Mouse (Mus musculus): ENCODE data around the gene Gm10644. TPM values are rescaled to one million over a fixed set of nuclear protein-coding genes. Genes with fewer than 3 reads are reported as not detected.

The Gm10644 gene
- polyA plus RNA-seq, 1 experiment: 0.56 TPM

- H3K4me1 ChIP-seq (ENCODE audit: control insufficient read depth, insufficient read depth, low read length): no peaks in the 10 kb centered on the region; the same call in 1 of the 2 replicates
- no peak for DNase-seq
- H3K27ac ChIP-seq (ENCODE audit: insufficient read depth, low read length): no peak overlapping the region
- no peak overlapping the region for H3K4me3 ChIP-seq (replicated peaks; ENCODE audit: insufficient read depth, low read depth, low read length)
- H3K27me3 ChIP-seq (ENCODE audit: control insufficient read depth, insufficient read depth, low read length): no peaks in the 10 kb centered on the region
- TF ChIP-seq POLR2A (IDR thresholded peaks at IDR 0.05; ENCODE audit: borderline replicate concordance, insufficient read depth, low read length): no peak
- TF ChIP-seq CTCF (IDR thresholded peaks at IDR 0.05; ENCODE audit: borderline replicate concordance, insufficient read depth, low read depth, low read length): no peak
- 87% methylated on average over 5 of the region's 5 CpGs for WGBS
Measured at GRCm38 (mm10) chr8:83924585-83924984, 30.4 kb downstream of the Gm10644 start.

- no peak overlapping the region for H3K27ac ChIP-seq (ENCODE audit: insufficient read depth, low read length)
- no peak for DNase-seq
- H3K4me1 ChIP-seq (ENCODE audit: control insufficient read depth, insufficient read depth, low read length): peaks cover 4% of the 10 kb centered on the region
- no peak overlapping the region for H3K4me3 ChIP-seq (replicated peaks; ENCODE audit: insufficient read depth, low read depth, low read length)
- no peaks in the 10 kb centered on the region for H3K27me3 ChIP-seq (ENCODE audit: control insufficient read depth, insufficient read depth, low read length)
- 89% methylated on average over 8 of the region's 8 CpGs for WGBS
- TF ChIP-seq POLR2A (IDR thresholded peaks at IDR 0.05; ENCODE audit: borderline replicate concordance, insufficient read depth, low read length) (no peak), CTCF (IDR thresholded peaks at IDR 0.05; ENCODE audit: borderline replicate concordance, insufficient read depth, low read depth, low read length) (no peak)
Measured at GRCm38 (mm10) chr8:83922727-83923126, 32.3 kb downstream of the Gm10644 start.

DNA sequence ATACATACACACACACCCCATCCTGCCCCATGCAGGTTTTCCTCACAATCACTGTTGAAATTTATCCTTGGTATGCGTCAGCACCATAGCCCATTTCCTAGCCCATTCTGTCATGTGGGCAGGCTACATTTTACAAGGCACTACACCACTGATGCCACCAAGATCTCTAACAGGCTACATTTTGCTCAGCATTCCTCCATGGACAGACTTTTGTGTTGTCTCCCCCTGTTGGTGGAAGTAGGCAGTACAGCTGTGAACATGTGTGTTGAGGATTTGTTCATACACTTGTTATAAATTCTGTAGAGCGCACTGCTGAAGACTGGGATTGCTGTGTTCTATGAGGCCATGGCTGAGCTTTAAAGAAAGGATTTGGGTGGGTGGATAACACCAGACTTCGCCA is 33.4 kb downstream of the Gm10644 start:
- WGBS: 56% methylated on average over 3 of the region's 3 CpGs
- TF ChIP-seq CTCF (IDR thresholded peaks at IDR 0.05; ENCODE audit: borderline replicate concordance, insufficient read depth, low read depth, low read length) (peak; percentile 76; the same call in 1 of the 2 replicates), POLR2A (IDR thresholded peaks at IDR 0.05; ENCODE audit: borderline replicate concordance, insufficient read depth, low read length) (no peak)
- peak; percentile 74 to 85 for DNase-seq
- Histone ChIP-seq H3K27ac (ENCODE audit: insufficient read depth, low read length) (no peak overlapping the region), H3K27me3 (ENCODE audit: control insufficient read depth, insufficient read depth, low read length) (no peaks in the 10 kb centered on the region), H3K4me3 (replicated peaks; ENCODE audit: insufficient read depth, low read depth, low read length) (no peak overlapping the region), H3K4me1 (ENCODE audit: control insufficient read depth, insufficient read depth, low read length) (peaks cover 14% of the 10 kb centered on the region)

DNA sequence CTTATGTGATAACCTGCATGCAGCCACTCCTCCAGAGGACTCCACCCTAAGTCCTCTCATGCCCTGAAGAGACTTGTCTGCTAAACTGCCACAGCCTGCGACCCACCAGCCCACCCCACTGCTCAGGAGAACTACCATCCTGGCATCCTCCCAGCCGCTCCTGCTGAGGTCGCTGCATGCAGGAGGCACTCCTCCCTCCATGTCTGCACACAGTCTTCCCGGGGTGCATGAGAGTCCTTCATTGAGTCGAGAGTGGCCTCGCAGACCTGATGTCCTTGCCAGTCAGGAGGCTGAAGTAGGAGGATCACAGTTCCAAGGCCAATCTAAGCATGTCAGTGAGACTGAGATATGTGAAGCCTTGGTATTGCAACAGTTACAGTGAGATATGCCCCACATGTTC is 37.4 kb downstream of the Gm10644 start:
- Histone ChIP-seq H3K4me3 (replicated peaks; ENCODE audit: insufficient read depth, low read depth, low read length) (no peak overlapping the region), H3K4me1 (ENCODE audit: control insufficient read depth, insufficient read depth, low read length) (peaks cover 50% of the 10 kb centered on the region), H3K27ac (ENCODE audit: insufficient read depth, low read length) (no peak overlapping the region), H3K27me3 (ENCODE audit: control insufficient read depth, insufficient read depth, low read length) (no peaks in the 10 kb centered on the region)
- no peak for TF ChIP-seq POLR2A (IDR thresholded peaks at IDR 0.05; ENCODE audit: borderline replicate concordance, insufficient read depth, low read length)
- 14% methylated on average over 6 of the region's 6 CpGs for WGBS
- peak in 1 of 2 experiments; percentile 35 for DNase-seq

DNA sequence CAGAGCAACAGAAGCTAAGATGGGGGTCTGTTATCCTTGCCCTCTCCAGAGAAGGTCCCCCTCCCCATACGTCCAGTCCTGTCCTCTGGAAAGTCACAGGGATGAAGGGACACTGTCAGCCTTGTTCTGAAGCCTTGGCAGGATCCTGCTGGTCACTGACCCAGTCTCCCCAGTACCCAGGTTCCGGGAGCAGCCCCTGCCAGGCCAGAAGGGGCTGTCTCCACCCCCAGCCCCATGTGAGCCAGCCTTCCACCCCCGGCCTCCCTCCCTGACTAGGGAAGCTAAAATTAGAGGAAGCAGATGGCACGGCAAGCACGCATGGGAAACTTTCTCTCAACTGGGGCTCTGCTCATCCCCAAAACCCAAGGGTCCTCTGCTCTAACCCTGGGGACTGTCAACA is 39.0 kb downstream of the Gm10644 start:
- 8% methylated on average over 5 of the region's 5 CpGs for WGBS
- peak; percentile 59 to 75 for DNase-seq
- Histone ChIP-seq H3K4me3 (replicated peaks; ENCODE audit: insufficient read depth, low read depth, low read length) (peak overlapping the region; percentile 58), H3K27me3 (ENCODE audit: control insufficient read depth, insufficient read depth, low read length) (no peaks in the 10 kb centered on the region), H3K4me1 (ENCODE audit: control insufficient read depth, insufficient read depth, low read length) (peaks cover 56% of the 10 kb centered on the region), H3K27ac (ENCODE audit: insufficient read depth, low read length) (peak overlapping the region; percentile 97)
- no peak for TF ChIP-seq CTCF (IDR thresholded peaks at IDR 0.05; ENCODE audit: borderline replicate concordance, insufficient read depth, low read depth, low read length)
- TF ChIP-seq POLR2A (IDR thresholded peaks at IDR 0.05; ENCODE audit: borderline replicate concordance, insufficient read depth, low read length): no peak

DNA sequence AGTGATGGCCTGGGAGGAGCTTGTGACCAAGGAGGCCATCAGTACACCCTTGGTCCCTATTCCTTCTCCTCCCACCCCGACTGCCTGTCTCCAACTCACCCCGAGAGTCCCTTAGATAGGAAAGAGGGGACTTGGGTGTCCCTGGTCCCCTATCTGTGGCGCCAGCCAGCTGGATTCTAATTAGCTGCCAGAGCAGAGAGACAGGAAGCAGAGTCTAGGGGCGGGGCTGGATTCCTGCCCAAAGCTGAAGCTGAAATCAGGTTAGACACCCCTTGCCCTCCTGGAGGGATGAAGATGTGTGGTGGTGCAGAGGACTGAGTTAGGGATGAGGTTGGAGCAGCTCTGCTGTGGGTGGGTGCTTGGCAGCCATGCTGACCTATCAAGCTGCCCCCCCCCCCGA is 40.1 kb downstream of the Gm10644 start:
- Histone ChIP-seq H3K4me3 (replicated peaks; ENCODE audit: insufficient read depth, low read depth, low read length) (peak overlapping the region; percentile 15), H3K27me3 (ENCODE audit: control insufficient read depth, insufficient read depth, low read length) (no peaks in the 10 kb centered on the region), H3K27ac (ENCODE audit: insufficient read depth, low read length) (peak overlapping the region; percentile 97), H3K4me1 (ENCODE audit: control insufficient read depth, insufficient read depth, low read length) (peaks cover 65% of the 10 kb centered on the region)
- DNase-seq: peak; percentile 46 to 54
- TF ChIP-seq CTCF (IDR thresholded peaks at IDR 0.05; ENCODE audit: borderline replicate concordance, insufficient read depth, low read depth, low read length) (no peak), POLR2A (IDR thresholded peaks at IDR 0.05; ENCODE audit: borderline replicate concordance, insufficient read depth, low read length) (no peak)
- WGBS: 17% methylated on average over 5 of the region's 5 CpGs

- no peaks in the 10 kb centered on the region for H3K27me3 ChIP-seq (ENCODE audit: control insufficient read depth, insufficient read depth, low read length)
- no peak for DNase-seq
- H3K4me3 ChIP-seq (replicated peaks; ENCODE audit: insufficient read depth, low read depth, low read length): no peak overlapping the region
- TF ChIP-seq POLR2A (IDR thresholded peaks at IDR 0.05; ENCODE audit: borderline replicate concordance, insufficient read depth, low read length) (no peak), CTCF (IDR thresholded peaks at IDR 0.05; ENCODE audit: borderline replicate concordance, insufficient read depth, low read depth, low read length) (no peak)
- H3K27ac ChIP-seq (ENCODE audit: insufficient read depth, low read length): no peak overlapping the region
- H3K4me1 ChIP-seq (ENCODE audit: control insufficient read depth, insufficient read depth, low read length): peaks cover 71% of the 10 kb centered on the region
- WGBS: 46% methylated on average over 3 of the region's 3 CpGs
Measured at GRCm38 (mm10) chr8:83914232-83914631, 40.8 kb downstream of the Gm10644 start.

DNA sequence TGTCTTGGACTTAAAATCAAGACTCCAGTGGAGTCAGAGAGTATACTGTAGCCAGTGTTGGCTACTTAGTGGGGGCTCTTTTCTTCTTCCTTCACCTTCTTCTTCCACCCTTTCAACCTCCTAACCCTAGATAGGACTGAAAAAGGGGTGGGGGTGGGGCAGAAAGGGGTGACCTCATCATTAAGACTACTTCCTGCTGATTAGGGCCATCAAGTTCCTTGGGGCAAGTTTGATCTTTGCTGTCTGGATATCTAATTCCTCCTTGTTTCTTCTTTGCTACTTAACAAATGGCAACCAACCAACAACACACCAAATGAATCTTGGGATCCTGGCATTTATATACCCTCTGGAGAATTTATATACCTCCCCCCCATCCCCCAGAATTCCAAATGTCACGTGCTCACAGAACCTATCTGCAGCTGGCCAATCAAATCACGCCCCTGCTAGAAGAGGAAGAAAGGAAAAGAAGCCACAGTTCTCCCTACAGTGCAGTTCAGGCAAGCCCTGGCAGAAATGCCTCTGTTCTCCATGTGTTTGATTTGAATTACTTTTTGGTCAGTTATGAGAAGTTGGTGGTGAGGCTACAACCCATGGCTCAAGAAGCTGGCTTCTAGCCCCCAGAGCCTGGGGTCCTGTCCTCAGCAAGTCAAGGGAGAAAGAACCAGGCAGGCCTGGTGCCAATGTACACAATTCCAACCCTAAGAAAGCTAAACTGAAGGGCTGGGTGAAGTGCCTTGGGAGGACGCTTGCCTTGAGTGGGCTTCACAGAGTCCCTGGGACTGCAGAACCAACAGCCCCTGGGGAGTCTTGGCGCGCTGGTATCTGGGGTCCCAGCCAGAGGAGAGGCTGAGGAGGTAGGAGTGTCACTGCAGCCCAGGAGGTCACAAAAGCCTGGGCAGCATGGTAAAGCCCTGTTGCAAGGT is 42.9 kb downstream of the Gm10644 start:
- Histone ChIP-seq H3K4me1 (ENCODE audit: control insufficient read depth, insufficient read depth, low read length) (peaks cover 77% of the 10 kb centered on the region), H3K27ac (ENCODE audit: insufficient read depth, low read length) (no peak overlapping the region), H3K4me3 (replicated peaks; ENCODE audit: insufficient read depth, low read depth, low read length) (no peak overlapping the region), H3K27me3 (ENCODE audit: control insufficient read depth, insufficient read depth, low read length) (no peaks in the 10 kb centered on the region)
- DNase-seq: no peak
- 39% methylated on average over 5 of the region's 5 CpGs for WGBS
- TF ChIP-seq CTCF (IDR thresholded peaks at IDR 0.05; ENCODE audit: borderline replicate concordance, insufficient read depth, low read depth, low read length): no peak
- TF ChIP-seq POLR2A (IDR thresholded peaks at IDR 0.05; ENCODE audit: borderline replicate concordance, insufficient read depth, low read length): no peak
